Mouse (Mus musculus) gastrocnemius, adult 2 months (tissue): ENCODE data around the gene Vdac2. TPM values are rescaled to one million over a fixed set of nuclear protein-coding genes. Genes with fewer than 3 reads are reported as not detected.

ENCODE experiments used
- DNase-seq: peaks from one replicate; pipeline ENCODE4 v3.0.0; 2022
- H3K27ac ChIP-seq: fragments of 200-600 bp; 2 replicates; pipeline ENCODE4 v1.8.1; 2022; ENCODE audit warnings: mild to moderate bottlenecking
- H3K4me3 ChIP-seq: fragments of 200-600 bp; 2 replicates; pipeline ENCODE4 v1.8.1; 2022; ENCODE audit warnings: mild to moderate bottlenecking, moderate library complexity
- CTCF ChIP-seq: fragments of 200-600 bp; IDR thresholded peaks from 2 replicates; pipeline ENCODE4 v1.8.1; 2022; ENCODE audit warnings: antibody characterized with exemption, mild to moderate bottlenecking, moderate library complexity
- intact Hi-C: fragments of 180-260 bp; cut with DNase I; formaldehyde crosslinking; loops from one replicate; pipeline ENCODE4 v1.15.1; 2025
- total RNA-seq, 2 experiments: library from RNA; stranded (reverse); gene quantifications; 2 replicates each; pipeline ENCODE4 v1.2.3; 2021

Vdac2 gene
- total RNA-seq, 2 experiments from 2014 or later: 320 to 332 TPM

GRCm38 (mm10) chr14:21848166-21849154, 23.4 kb downstream of the Vdac2 start, which contains the start of gene Comtd1:
TSS of gene Comtd1 (minus strand) at chr14:21848977.
- intact Hi-C loops: loop anchor here (1.0 to 5.0 kb wide), 3 partner anchors 16 to 96 kb away; partner anchors contain the start of genes Dusp13 and Samd8
- H3K27ac ChIP-seq: peak within 1 kb of the TSS; percentile 85
- TF ChIP-seq CTCF: no peak; the same call in 1 of the 2 replicates
- H3K4me3 ChIP-seq: peak within 1 kb of the TSS; percentile 88
- DNase-seq: peak; percentile 96

GRCm38 (mm10) chr14:21849524-21850418, 24.7 kb downstream of the Vdac2 start:
- no peak for DNase-seq

GRCm38 (mm10) chr14:21850419-21851127, 25.5 kb downstream of the Vdac2 start:
- intact Hi-C loops: loop anchor here (5.0 kb wide), 1 partner anchor 173 kb away; no protein-coding TSS in a partner anchor
- no peak overlapping the region for H3K4me3 ChIP-seq
- TF ChIP-seq CTCF: no peak

More at GRCm38 (mm10) chr14:21849524-21850418, 24.7 kb downstream of the Vdac2 start:
- no peak overlapping the region for H3K27ac ChIP-seq
- no peak overlapping the region for H3K4me3 ChIP-seq
- TF ChIP-seq CTCF: no peak
- intact Hi-C loops: loop anchor here (1.0 to 5.0 kb wide), 4 partner anchors 17 to 172 kb away; partner anchors contain the start of genes Dusp13 and Samd8

GRCm38 (mm10) chr14:21851996-21852791, 27.2 kb downstream of the Vdac2 start:
- DNase-seq: peak; percentile 65
- no peak for TF ChIP-seq CTCF
- peak overlapping the region; percentile 48 for H3K4me3 ChIP-seq
- intact Hi-C loops: loop anchor here (5.0 kb wide), 1 partner anchor 175 kb away; no protein-coding TSS in a partner anchor
- H3K27ac ChIP-seq: peak overlapping the region; percentile 88

More at GRCm38 (mm10) chr14:21850419-21851127, 25.5 kb downstream of the Vdac2 start:
- DNase-seq: no peak
- H3K27ac ChIP-seq: no peak overlapping the region

GRCm38 (mm10) chr14:21853456-21854109, 28.5 kb downstream of the Vdac2 start:
- TF ChIP-seq CTCF: peak; percentile 70

GRCm38 (mm10) chr14:21854271-21854670, 29.2 kb downstream of the Vdac2 start:
- Histone ChIP-seq H3K4me3 (no peak overlapping the region; the same call in 1 of the 2 replicates), H3K27ac (peak overlapping the region; percentile 88; the same call in 1 of the 2 replicates)
- intact Hi-C loops: loop anchor here (5.0 kb wide), 1 partner anchor 177 kb away; no protein-coding TSS in a partner anchor
- TF ChIP-seq CTCF: no peak
- no peak for DNase-seq

More at GRCm38 (mm10) chr14:21853456-21854109, 28.5 kb downstream of the Vdac2 start:
- H3K4me3 ChIP-seq: peak overlapping the region; percentile 62
- H3K27ac ChIP-seq: peak overlapping the region; percentile 88
- intact Hi-C loops: loop anchor here (5.0 kb wide), 1 partner anchor 176 kb away; no protein-coding TSS in a partner anchor
- DNase-seq: peak; percentile 76

- intact Hi-C loops: no loop called here
- DNase-seq: no peak
- no peak for TF ChIP-seq CTCF
- Histone ChIP-seq H3K4me3 (no peak overlapping the region), H3K27ac (no peak overlapping the region)
Measured at GRCm38 (mm10) chr14:21855961-21856360, 30.9 kb downstream of the Vdac2 start.

- no peak for TF ChIP-seq CTCF
- intact Hi-C loops: no loop called here
- no peak for DNase-seq
- Histone ChIP-seq H3K27ac (no peak overlapping the region), H3K4me3 (no peak overlapping the region)
Measured at GRCm38 (mm10) chr14:21856886-21857285, 31.8 kb downstream of the Vdac2 start.

GRCm38 (mm10) chr14:21866291-21866690, 41.3 kb downstream of the Vdac2 start:
- intact Hi-C loops: no loop called here

GRCm38 (mm10) chr14:21866816-21867215, 41.8 kb downstream of the Vdac2 start:
- Histone ChIP-seq H3K4me3 (no peak overlapping the region), H3K27ac (no peak overlapping the region)
- TF ChIP-seq CTCF: no peak
- intact Hi-C loops: no loop called here
- DNase-seq: no peak

More at GRCm38 (mm10) chr14:21866291-21866690, 41.3 kb downstream of the Vdac2 start:
- no peak overlapping the region for H3K4me3 ChIP-seq
- TF ChIP-seq CTCF: no peak
- DNase-seq: no peak
- no peak overlapping the region for H3K27ac ChIP-seq
